Mouse (Mus musculus) adrenal gland, postnatal 4 days (tissue): ENCODE data around the gene Fmnl2. TPM values are rescaled to one million over a fixed set of nuclear protein-coding genes. Genes with fewer than 3 reads are reported as not detected.

Experiments
- DNase-seq, 2 experiments: peaks; one replicate each; pipeline ENCODE4 v3.0.0; 2021 to 2022; ENCODE audit warnings: low spot score in 2 of 2, mixed read lengths in 2 of 2
- total RNA-seq, 2 experiments: library from RNA; stranded (reverse); gene quantifications; 2 replicates each; pipeline ENCODE4 v1.2.3; 2021

Fmnl2 gene
- total RNA-seq, 2 experiments from 2014 or later, result 28.4 to 33.3 TPM

- no peak for DNase-seq
Measured at GRCm38 (mm10) chr2:53088744-53089143, 231.1 kb downstream of the Fmnl2 start.

GRCm38 (mm10) chr2:53095031-53095430, 237.4 kb downstream of the Fmnl2 start:
- no peak for DNase-seq

GRCm38 (mm10) chr2:53095489-53095888, 237.8 kb downstream of the Fmnl2 start:
- no peak for DNase-seq

GRCm38 (mm10) chr2:53100093-53100492, 242.4 kb downstream of the Fmnl2 start:
- no peak for DNase-seq

GRCm38 (mm10) chr2:53101885-53102740, 244.5 kb downstream of the Fmnl2 start:
- no peak for DNase-seq

- DNase-seq, result no peak
Measured at GRCm38 (mm10) chr2:53102901-53103300, 245.2 kb downstream of the Fmnl2 start.

GRCm38 (mm10) chr2:53105408-53105807, 247.7 kb downstream of the Fmnl2 start:
- DNase-seq, result no peak

- no peak for DNase-seq
Measured at GRCm38 (mm10) chr2:53106056-53106455, 248.4 kb downstream of the Fmnl2 start.

GRCm38 (mm10) chr2:53106472-53106871, 248.8 kb downstream of the Fmnl2 start:
- DNase-seq, result no peak

GRCm38 (mm10) chr2:53108547-53108946, 250.9 kb downstream of the Fmnl2 start:
- DNase-seq, result no peak

- DNase-seq, result no peak
Measured at GRCm38 (mm10) chr2:53121797-53122196, 264.1 kb downstream of the Fmnl2 start.

GRCm38 (mm10) chr2:53125998-53126397, 268.3 kb downstream of the Fmnl2 start:
- DNase-seq, result no peak

GRCm38 (mm10) chr2:53129070-53129469, 271.4 kb downstream of the Fmnl2 start:
- no peak for DNase-seq

GRCm38 (mm10) chr2:53131567-53131966, 273.9 kb downstream of the Fmnl2 start:
- DNase-seq, result no peak

- no peak for DNase-seq
Measured at GRCm38 (mm10) chr2:53146852-53147251, 289.2 kb downstream of the Fmnl2 start.

GRCm38 (mm10) chr2:53173966-53174365, 316.3 kb downstream of the Fmnl2 start:
- DNase-seq, result no peak

- DNase-seq, result no peak
Measured at GRCm38 (mm10) chr2:53178966-53179365, 321.3 kb downstream of the Fmnl2 start.

GRCm38 (mm10) chr2:53179876-53180275, 322.2 kb downstream of the Fmnl2 start:
- DNase-seq, result no peak

Other genes starting within 250 kb of the Fmnl2 start
- gene Cacnb4, start 181.0 kb upstream of the Fmnl2 start, total RNA-seq, result 1 to 10 TPM; 1.1 to 2.4 TPM
- 10 to 100 TPM; 38.5 TPM for gene Stam2, start 115.6 kb upstream of the Fmnl2 start, total RNA-seq